Mouse (Mus musculus) forelimb bud, embryonic 11.5 days (tissue): ENCODE measurements around the gene Ifit3b.
"Not testable (repeated sequence)": the region's sequence is repeated elsewhere in the genome, so short reads cannot be mapped to it uniquely, and the experiment has no call there.

Experiments
- DNase-seq: peaks from one replicate; pipeline ENCODE4 v3.0.0-alpha.2; 2012; ENCODE audit warnings: low read depth, low spot score

The Ifit3b gene

GRCm38 (mm10) chr19:34607237-34608051, at the start of gene Ifit3b:
TSS of gene Ifit3b (plus strand) at chr19:34607970.
- DNase-seq, result not testable (repeated sequence)

- no peak for DNase-seq
These were observed 45.2 kb upstream of the Ifit3b start for GRCm38 (mm10) chr19:34562556-34562955.

GRCm38 (mm10) chr19:34566178-34566784, 41.5 kb upstream of the Ifit3b start:
- DNase-seq, result no peak

- peak; percentile 41 for DNase-seq
These were observed 38.5 kb upstream of the Ifit3b start for GRCm38 (mm10) chr19:34568988-34569895.

GRCm38 (mm10) chr19:34569896-34570476, 37.8 kb upstream of the Ifit3b start:
- peak; percentile 16 for DNase-seq

- DNase-seq, result no peak
These were observed 36.7 kb upstream of the Ifit3b start for GRCm38 (mm10) chr19:34571080-34571479.

- no peak for DNase-seq
These were observed 34.1 kb upstream of the Ifit3b start for GRCm38 (mm10) chr19:34573650-34574049.

GRCm38 (mm10) chr19:34577121-34577520, 30.6 kb upstream of the Ifit3b start:
- DNase-seq, result no peak

GRCm38 (mm10) chr19:34582696-34583095, 25.1 kb upstream of the Ifit3b start:
- DNase-seq, result not testable (repeated sequence)

- DNase-seq, result not testable (repeated sequence)
These were observed 24.5 kb upstream of the Ifit3b start, which contains the start of gene Ifit3 for GRCm38 (mm10) chr19:34583126-34583766. TSS of gene Ifit3 (plus strand) at chr19:34583531.

GRCm38 (mm10) chr19:34585740-34586458, 21.9 kb upstream of the Ifit3b start:
- DNase-seq, result not testable (repeated sequence)

- DNase-seq, result not testable (repeated sequence)
These were observed 19.7 kb upstream of the Ifit3b start for GRCm38 (mm10) chr19:34587898-34588692.

- no peak for DNase-seq
These were observed 18.8 kb upstream of the Ifit3b start for GRCm38 (mm10) chr19:34588959-34589358.

- no peak for DNase-seq
These were observed 14.3 kb upstream of the Ifit3b start for GRCm38 (mm10) chr19:34593456-34593855.

GRCm38 (mm10) chr19:34594523-34594922, 13.2 kb upstream of the Ifit3b start:
- not testable (repeated sequence) for DNase-seq

- DNase-seq, result no peak
These were observed 11.0 kb upstream of the Ifit3b start for GRCm38 (mm10) chr19:34596811-34597210.

- DNase-seq, result no peak
These were observed 9.4 kb upstream of the Ifit3b start for GRCm38 (mm10) chr19:34598341-34598740.

GRCm38 (mm10) chr19:34599250-34599649, 8.5 kb upstream of the Ifit3b start:
- DNase-seq, result not testable (repeated sequence)

GRCm38 (mm10) chr19:34601888-34602287, 5.9 kb upstream of the Ifit3b start, which contains the start of gene Ifit1bl1:
TSS of gene Ifit1bl1 (minus strand) at chr19:34601956.
- not testable (repeated sequence) for DNase-seq
